Mouse (Mus musculus): ENCODE data around the gene Fbxw21.

- TF ChIP-seq POLR2A (IDR thresholded peaks at IDR 0.05; ENCODE audit: insufficient read depth, low read depth, low read length): no peak
- no peak for TF ChIP-seq CTCF (IDR thresholded peaks at IDR 0.05)
These were observed at the start of gene Fbxw21 for GRCm38 (mm10) chr9:109161941-109162340.

Data from heart, adult 2 months (tissue).